Mouse (Mus musculus): ENCODE results near the gene Arhgef28.
"Not testable (repeated sequence)": the region's sequence is repeated elsewhere in the genome, so short reads cannot be mapped to it uniquely, and the experiment has no call there.

Arhgef28 gene

GRCm38 (mm10) chr13:98069646-98070045 is 136.6 kb downstream of the Arhgef28 start:
- peak; percentile 22 for DNase-seq

DNA sequence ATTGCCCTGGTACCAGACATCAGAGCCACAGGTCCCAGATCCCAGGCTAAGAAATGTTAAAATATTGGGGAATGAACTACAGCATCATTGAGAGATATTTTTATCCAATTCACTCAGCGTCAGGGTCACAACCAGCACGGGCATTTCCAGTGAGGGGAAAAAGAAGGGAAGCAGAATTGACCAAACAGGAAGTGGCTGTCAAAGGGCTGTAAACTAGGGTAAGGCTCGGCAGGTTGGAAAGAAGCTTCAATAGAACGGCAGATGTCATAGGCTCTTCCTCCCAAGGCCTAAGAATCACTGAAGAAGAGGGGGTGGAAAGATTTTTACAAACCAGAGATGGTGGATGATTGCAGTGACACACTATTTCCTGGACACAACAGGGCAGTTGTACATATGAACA is 143.4 kb downstream of the Arhgef28 start:
- peak; percentile 3 for DNase-seq

DNA sequence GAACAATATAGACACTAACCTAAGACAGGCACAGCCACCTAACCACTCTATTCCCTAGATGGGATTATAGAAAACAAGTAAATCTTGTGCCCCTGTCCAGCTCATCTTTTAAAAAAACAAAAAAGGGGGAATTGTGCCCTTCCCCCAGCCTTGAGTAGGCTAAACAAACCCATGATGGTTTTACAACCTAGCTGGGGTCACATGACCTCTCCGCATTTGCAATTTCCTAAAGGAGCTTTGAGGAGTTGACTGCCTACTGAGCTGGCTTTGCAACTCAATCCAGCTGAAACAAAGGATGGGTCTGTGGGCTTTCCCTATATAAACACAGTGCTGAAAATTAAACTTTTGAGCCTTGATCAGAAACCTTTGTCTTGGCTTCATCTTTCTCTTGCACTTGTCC is 146.1 kb downstream of the Arhgef28 start:
- DNase-seq: not testable (repeated sequence)

DNA sequence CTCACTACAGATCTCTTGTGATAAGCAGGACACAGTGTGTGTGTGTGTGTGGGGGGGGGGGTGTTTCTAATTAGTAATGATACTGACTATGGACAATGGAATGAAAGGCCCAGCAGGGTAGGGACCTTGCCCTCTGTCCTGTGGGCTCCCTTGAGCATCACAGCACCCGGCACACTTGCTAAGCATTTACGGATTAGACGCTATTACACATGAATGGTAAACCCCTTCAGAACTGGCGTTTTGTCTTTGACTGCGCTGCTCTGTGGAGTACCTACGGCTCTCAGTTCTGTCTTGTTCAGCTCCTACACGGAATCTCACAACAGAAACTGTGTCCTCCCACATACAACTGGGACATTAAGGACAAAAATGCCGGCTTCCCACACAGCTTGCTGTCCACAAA is 151.0 kb downstream of the Arhgef28 start:
- DNase-seq: peak; percentile 13

- DNase-seq: peak; percentile 90
These were observed 165.6 kb downstream of the Arhgef28 start for GRCm38 (mm10) chr13:98040628-98041150.

DNA sequence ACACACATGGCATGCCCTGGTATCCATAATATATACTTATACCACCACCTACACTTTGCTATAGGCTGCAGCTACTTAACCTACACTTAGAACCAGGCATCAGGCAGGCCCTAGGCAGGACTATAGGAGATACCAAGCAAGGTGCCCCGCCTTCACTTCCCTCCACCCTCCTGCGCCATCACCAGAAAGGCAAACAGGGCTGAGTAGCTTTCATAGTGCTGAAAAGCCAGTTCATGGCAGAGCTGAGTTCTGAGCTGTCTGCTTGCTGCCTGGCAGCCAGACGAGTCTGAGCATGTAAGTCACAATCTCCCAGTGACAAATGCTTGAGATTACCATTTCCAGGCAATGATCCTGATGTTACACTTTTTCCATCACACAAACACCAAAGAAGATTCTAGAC is 167.5 kb downstream of the Arhgef28 start:
- peak; percentile 84 for DNase-seq

GRCm38 (mm10) chr13:98037693-98038092 is 168.5 kb downstream of the Arhgef28 start:
- peak; percentile 33 for DNase-seq

GRCm38 (mm10) chr13:98031642-98031960 is 174.6 kb downstream of the Arhgef28 start:
- no peak for DNase-seq

GRCm38 (mm10) chr13:98030959-98031641 is 175.1 kb downstream of the Arhgef28 start:
- peak; percentile 97 for DNase-seq

GRCm38 (mm10) chr13:98030041-98030440 is 176.2 kb downstream of the Arhgef28 start:
- DNase-seq: peak; percentile 94

GRCm38 (mm10) chr13:98028711-98029250 is 177.5 kb downstream of the Arhgef28 start:
- DNase-seq: peak; percentile 91

GRCm38 (mm10) chr13:98027641-98028204 is 178.5 kb downstream of the Arhgef28 start:
- DNase-seq: peak; percentile 99

DNA sequence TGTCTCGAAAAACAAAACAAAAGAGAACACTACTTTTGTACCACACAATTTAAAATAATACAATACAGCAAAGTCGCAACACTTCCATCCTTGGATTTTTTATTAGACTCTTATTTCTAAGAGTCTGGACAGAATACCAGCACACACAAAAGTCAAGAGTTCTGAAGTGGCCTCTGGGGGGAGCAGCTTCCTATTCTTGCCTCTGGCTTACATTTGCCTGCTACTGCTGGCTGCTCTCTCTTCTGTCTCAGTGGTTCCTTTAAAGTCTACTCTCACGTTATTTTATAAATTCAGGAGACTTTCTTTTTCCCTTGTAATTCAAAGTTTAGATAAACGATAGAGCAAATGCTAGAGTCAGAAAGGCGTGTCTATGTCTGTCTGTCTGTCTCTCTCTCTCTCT is 179.1 kb downstream of the Arhgef28 start:
- peak; percentile 89 for DNase-seq

GRCm38 (mm10) chr13:98025706-98026504 is 180.3 kb downstream of the Arhgef28 start:
- peak; percentile 94 for DNase-seq

GRCm38 (mm10) chr13:98025162-98025561 is 181.1 kb downstream of the Arhgef28 start:
- peak; percentile 92 for DNase-seq

GRCm38 (mm10) chr13:98024680-98025079 is 181.6 kb downstream of the Arhgef28 start:
- no peak for DNase-seq

DNA sequence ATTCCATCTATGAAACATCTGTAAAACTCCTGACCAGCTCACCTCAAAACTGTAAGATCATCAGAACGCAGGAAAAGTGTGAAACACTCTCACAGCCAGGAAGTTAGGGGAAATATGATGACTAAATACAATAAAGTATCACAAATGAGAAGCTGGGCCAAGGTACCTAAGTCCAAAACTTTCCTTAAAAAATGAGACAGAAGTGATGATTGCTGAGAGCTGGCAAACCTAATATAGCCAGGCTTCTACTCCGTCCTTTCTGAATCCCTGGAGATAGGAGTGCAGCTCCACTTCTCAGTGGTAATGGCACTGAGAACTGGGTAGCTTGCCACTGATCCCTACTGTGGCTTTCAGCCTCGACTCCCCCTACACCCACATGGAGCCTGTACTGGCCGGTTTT is 184.3 kb downstream of the Arhgef28 start:
- no peak for DNase-seq

DNA sequence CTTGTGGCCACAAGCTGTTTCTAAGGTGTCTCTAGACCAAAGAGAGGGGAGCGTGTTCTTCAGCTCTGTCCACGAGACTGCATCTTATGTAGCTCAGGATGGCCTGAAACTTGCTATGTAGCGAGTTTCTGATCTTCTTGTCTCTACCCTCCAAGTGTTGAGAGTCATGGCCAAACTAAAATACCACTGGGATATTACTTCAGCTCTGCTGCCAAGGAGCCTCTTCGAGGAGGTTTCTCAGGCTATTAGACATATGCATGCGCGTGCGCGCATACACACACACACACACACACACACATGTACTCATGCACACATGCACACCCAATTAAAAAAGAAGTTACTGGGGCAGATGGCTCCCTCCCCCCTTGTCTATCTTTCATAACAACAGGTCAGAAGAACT is 187.4 kb downstream of the Arhgef28 start:
- peak; percentile 81 for DNase-seq

DNA sequence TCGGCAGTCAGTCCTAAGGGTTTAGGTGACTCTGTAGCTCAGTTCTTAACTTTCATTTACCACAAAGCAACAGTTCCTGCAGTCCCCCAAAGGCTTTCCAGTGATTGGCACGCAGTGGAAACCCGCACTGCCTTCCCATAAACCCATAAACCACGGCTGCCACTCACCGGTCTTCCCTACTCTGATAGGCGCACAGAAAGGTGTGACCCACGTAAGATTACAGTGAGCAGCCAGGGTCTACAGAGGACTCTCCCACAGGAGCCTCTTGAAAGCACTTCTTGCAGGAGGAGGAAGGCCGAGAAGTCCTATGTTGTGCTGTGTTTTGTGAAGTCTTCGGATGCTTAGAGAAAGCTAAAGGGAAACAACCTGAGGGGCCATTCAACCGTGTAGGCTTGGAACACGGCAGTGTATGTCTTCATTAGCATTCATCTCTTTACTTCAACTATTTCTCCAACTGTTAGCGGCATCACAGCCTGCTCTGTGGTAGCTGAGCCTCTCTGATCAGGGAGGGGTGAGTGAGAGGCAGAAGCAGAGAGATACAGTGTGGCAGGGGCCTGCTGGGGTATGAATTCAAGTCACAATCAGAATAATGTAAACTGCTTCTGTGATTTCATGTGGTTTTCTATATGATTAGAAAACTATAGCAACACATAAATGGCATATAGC is 189.2 kb downstream of the Arhgef28 start:
- peak; percentile 87 for DNase-seq

DNA sequence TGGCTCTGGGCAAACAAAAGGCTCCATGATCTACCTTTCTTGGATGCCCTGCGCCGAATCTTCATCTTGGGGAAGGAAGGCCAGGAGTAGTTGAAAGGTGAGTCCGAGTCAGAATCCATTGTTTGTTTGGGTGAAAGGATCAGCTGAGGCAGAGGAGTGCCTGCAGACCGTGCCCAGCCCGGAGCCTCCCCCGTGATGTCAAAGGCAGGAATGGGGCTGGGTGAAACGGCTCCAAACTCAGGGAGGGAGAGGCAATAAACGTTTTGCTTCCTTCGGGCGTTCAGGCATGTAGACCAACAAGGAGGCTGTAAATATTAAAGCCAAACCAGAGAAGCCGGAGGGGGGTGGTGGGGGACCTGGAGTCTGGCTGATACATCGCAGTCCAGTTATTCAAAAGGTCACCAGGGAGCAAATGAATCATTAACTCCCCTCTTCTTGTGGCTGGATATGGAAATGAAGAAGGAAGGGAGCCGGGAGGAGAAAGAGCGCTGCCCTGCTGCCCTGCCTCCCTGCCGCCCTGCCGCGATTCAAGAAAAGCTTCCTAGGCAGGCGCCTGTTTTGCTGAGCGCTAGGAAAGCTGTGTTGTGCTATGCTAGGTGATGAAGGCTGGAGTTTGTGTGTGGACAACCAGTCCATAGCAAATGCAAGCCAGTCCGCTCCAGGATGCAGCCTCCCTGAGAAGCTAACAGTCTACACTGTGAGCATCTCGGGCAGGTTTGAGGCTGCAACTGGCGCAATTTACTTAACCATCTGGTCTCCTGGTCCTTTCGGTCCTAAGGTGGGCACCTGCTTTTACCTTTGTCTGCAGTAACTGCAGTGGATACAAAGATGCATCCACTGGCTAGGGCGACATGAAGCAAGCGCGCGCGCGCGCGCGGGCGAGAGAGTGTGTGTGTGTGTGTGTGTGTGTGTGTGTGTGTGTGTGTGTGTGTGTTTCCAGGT is 190.0 kb downstream of the Arhgef28 start:
- DNase-seq: peak; percentile 90

- peak; percentile 77 for DNase-seq
These were observed 191.3 kb downstream of the Arhgef28 start for GRCm38 (mm10) chr13:98014892-98015291.

DNA sequence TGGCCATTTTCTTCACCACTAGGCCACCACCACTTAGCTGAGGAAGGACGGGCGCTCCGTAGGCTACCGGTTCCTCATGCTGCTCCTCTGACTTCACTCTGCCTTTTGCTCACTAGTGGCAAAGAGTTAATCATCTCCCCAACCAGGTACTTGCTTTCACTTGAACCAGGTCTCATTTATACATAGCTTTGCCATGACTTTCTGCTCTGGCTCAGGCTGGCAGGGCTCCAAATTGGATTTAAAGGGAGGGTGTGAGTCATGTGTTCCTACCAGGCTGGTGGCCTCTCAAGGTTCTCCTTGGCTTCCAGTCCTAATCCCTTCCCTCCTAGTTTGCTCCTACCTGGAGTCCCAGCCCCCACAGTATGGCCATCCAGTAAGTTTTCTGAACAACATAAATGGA is 192.5 kb downstream of the Arhgef28 start:
- peak; percentile 86 for DNase-seq
